Mouse (Mus musculus): ENCODE measurements around the gene Ttc9c.

DNA sequence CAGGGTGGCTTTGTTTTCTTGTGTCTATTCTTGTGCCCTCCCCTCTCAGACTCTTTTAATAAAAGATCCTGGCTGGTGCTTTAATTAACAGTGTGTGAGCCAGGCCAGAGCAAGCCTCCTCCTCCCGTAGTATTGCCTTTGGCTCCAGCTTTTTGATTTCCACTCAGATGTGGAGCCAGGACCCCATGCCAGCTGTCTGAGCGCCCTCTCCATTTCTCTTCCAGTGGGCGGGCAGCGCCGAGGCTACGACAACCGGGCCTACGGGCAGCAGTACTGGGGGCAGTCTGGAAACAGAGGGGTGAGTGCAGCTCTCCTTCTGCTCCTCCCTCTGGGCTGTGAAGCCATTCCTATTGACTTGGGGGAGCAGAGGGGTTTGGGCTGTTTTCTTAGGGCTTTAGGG is 11.5 kb upstream of the Ttc9c start:
- no peak for TF ChIP-seq POLR2A (IDR thresholded peaks at IDR 0.05; ENCODE audit: low read depth, low read length)
- no peak for TF ChIP-seq CTCF (IDR thresholded peaks at IDR 0.05; ENCODE audit: borderline replicate concordance, insufficient read depth, low read length)
